Mouse (Mus musculus) stomach, postnatal 0 days (tissue): Measurements from ENCODE around the gene Slc30a7. TPM values are rescaled to one million over a fixed set of nuclear protein-coding genes. Genes with fewer than 3 reads are reported as not detected.
A peak's percentile ranks its signal among the peaks of the same experiment; 100 is the strongest.

ENCODE experiments used
- ATAC-seq: fragments of 200-750 bp; cut with Nextera tagmentation; 2 replicates; pipeline ENCODE4 v1.8.0; 2017; ENCODE audit not compliant: low FRiP score, low TSS enrichment
- DNase-seq: peaks from one replicate; pipeline ENCODE4 v3.0.0-alpha.2; 2016; ENCODE audit warnings: low spot score
- H3K27ac ChIP-seq: fragments of 300-500 bp; sonication (generic); replicated peaks from 2 replicates; pipeline ENCODE4 v1.5.1; 2014; ENCODE audit warnings: mild to moderate bottlenecking, control low read depth
- H3K27me3 ChIP-seq: fragments of 300-500 bp; sonication (generic); 2 replicates; pipeline ENCODE4 v1.6.1; 2014; ENCODE audit warnings: low read length; ENCODE audit not compliant: control insufficient read depth, insufficient read depth
- H3K36me3 ChIP-seq: fragments of 300-500 bp; sonication (generic); 2 replicates; pipeline ENCODE4 v1.6.1; 2014; ENCODE audit warnings: low read length, mixed read lengths; ENCODE audit not compliant: control insufficient read depth, insufficient read depth
- H3K4me1 ChIP-seq: fragments of 300-500 bp; sonication (generic); replicated peaks from 2 replicates; pipeline ENCODE4 v1.6.1; 2014; ENCODE audit warnings: antibody characterized with exemption; ENCODE audit not compliant: control insufficient read depth, insufficient read depth
- H3K4me2 ChIP-seq: fragments of 300-500 bp; sonication (generic); replicated peaks from 2 replicates; pipeline ENCODE4 v1.6.1; 2014; ENCODE audit warnings: low read depth, mild to moderate bottlenecking, control low read depth, moderate library complexity
- H3K4me3 ChIP-seq: fragments of 300-500 bp; sonication (generic); 2 replicates; pipeline ENCODE4 v1.5.1; 2014; ENCODE audit warnings: low read depth, low read length, control low read depth
- H3K9ac ChIP-seq: fragments of 300-500 bp; sonication (generic); 2 replicates; pipeline ENCODE4 v1.6.1; 2014; ENCODE audit warnings: mild to moderate bottlenecking, low read length, control low read depth, mixed read lengths
- H3K9me3 ChIP-seq: fragments of 300-500 bp; sonication (generic); 2 replicates; pipeline ENCODE4 v1.6.1; 2016; ENCODE audit warnings: low read length; ENCODE audit not compliant: control insufficient read depth
- CTCF ChIP-seq: IDR thresholded peaks from 2 replicates; pipeline ENCODE4 v1.5.1; 2016; ENCODE audit warnings: antibody characterized with exemption, low read depth, mild to moderate bottlenecking, moderate library complexity
- EP300 ChIP-seq: optimal IDR thresholded peaks from 2 replicates; pipeline ENCODE3; 2016; ENCODE audit warnings: antibody characterized with exemption
- WGBS: fragments of 180-500 bp; shearing (Covaris S2); extraction: QIAGEN DNeasy Blood & Tissue Kit; methylation state at CpG from one replicate; pipeline ENCODE4 v1.1.7; 2014; 5-methylcytosine and 5-hydroxymethylcytosine counted together
- polyA plus RNA-seq: library from polyadenylated mRNA; unstranded; fragments of >200 nt; fragmentation: Nextera tagmentation; extraction: Ambion mirVana; gene quantifications from 2 replicates; pipeline ENCODE4 v1.2.1, GENCODE M21; 2015

Slc30a7 gene
- polyA plus RNA-seq, 1 experiment from 2014 or later: 37.7 TPM

GRCm38 (mm10) chr3:116006284-116006977, 775 bp downstream of the Slc30a7 start:
- Histone ChIP-seq H3K9me3 (no peaks in the 10 kb centered on the region), H3K36me3 (peaks cover 2% of the 10 kb centered on the region; the same call in 1 of the 2 replicates), H3K27ac (peak overlapping the region; percentile 93), H3K9ac (peak overlapping the region; percentile 77), H3K4me1 (no peaks in the 10 kb centered on the region), H3K27me3 (no peaks in the 10 kb centered on the region), H3K4me3 (peak overlapping the region; percentile 83), H3K4me2 (peak overlapping the region; percentile 99)
- no peak for TF ChIP-seq CTCF
- TF ChIP-seq EP300: no peak
- peak; percentile 56 for DNase-seq
- WGBS: 6% methylated on average over 12 of the region's 12 CpGs
- ATAC-seq: peak; percentile 65

GRCm38 (mm10) chr3:115996929-115997328, 10.3 kb downstream of the Slc30a7 start:
- DNase-seq (no peak), ATAC-seq (no peak)
- H3K4me2 ChIP-seq: no peak overlapping the region
- H3K27me3 ChIP-seq: no peaks in the 10 kb centered on the region
- no peak overlapping the region for H3K4me3 ChIP-seq
- no peak overlapping the region for H3K9ac ChIP-seq
- H3K4me1 ChIP-seq: no peaks in the 10 kb centered on the region
- no peak overlapping the region for H3K27ac ChIP-seq
- WGBS: 72% methylated on average over 5 of the region's 5 CpGs
- no peaks in the 10 kb centered on the region for H3K9me3 ChIP-seq
- TF ChIP-seq EP300 (no peak), CTCF (no peak)
- H3K36me3 ChIP-seq: peaks cover 9% of the 10 kb centered on the region; the same call in 1 of the 2 replicates

- WGBS: 65% methylated on average over 10 of the region's 10 CpGs
- Histone ChIP-seq H3K27ac (no peak overlapping the region), H3K36me3 (peaks cover 3% of the 10 kb centered on the region; the same call in 1 of the 2 replicates), H3K4me2 (no peak overlapping the region), H3K4me3 (no peak overlapping the region), H3K9ac (no peak overlapping the region), H3K4me1 (no peaks in the 10 kb centered on the region), H3K27me3 (no peaks in the 10 kb centered on the region), H3K9me3 (no peaks in the 10 kb centered on the region)
- TF ChIP-seq EP300: no peak
- TF ChIP-seq CTCF: no peak
- DNase-seq (peak; percentile 19), ATAC-seq (peak; percentile 63)
These were observed 14.2 kb downstream of the Slc30a7 start for GRCm38 (mm10) chr3:115993025-115993424.

GRCm38 (mm10) chr3:115992588-115992987, 14.6 kb downstream of the Slc30a7 start:
- WGBS: 63% methylated on average over 4 of the region's 4 CpGs
- Histone ChIP-seq H3K27me3 (no peaks in the 10 kb centered on the region), H3K36me3 (peaks cover 2% of the 10 kb centered on the region; the same call in 1 of the 2 replicates), H3K27ac (no peak overlapping the region), H3K9ac (no peak overlapping the region), H3K9me3 (no peaks in the 10 kb centered on the region), H3K4me2 (no peak overlapping the region), H3K4me3 (no peak overlapping the region), H3K4me1 (no peaks in the 10 kb centered on the region)
- no peak for TF ChIP-seq CTCF
- no peak for TF ChIP-seq EP300
- ATAC-seq: no peak
- DNase-seq: no peak

GRCm38 (mm10) chr3:115992103-115992502, 15.1 kb downstream of the Slc30a7 start:
- WGBS: 43% methylated on average over 4 of the region's 4 CpGs
- no peaks in the 10 kb centered on the region for H3K27me3 ChIP-seq
- peak; percentile 26 for DNase-seq
- H3K4me3 ChIP-seq: no peak overlapping the region
- H3K4me2 ChIP-seq: no peak overlapping the region
- H3K36me3 ChIP-seq: peaks cover 2% of the 10 kb centered on the region; the same call in 1 of the 2 replicates
- no peaks in the 10 kb centered on the region for H3K9me3 ChIP-seq
- ATAC-seq: no peak
- H3K9ac ChIP-seq: no peak overlapping the region
- H3K27ac ChIP-seq: no peak overlapping the region
- H3K4me1 ChIP-seq: no peaks in the 10 kb centered on the region
- TF ChIP-seq EP300 (no peak), CTCF (no peak)

GRCm38 (mm10) chr3:115985183-115985892, 21.9 kb downstream of the Slc30a7 start:
- Histone ChIP-seq H3K4me1 (no peaks in the 10 kb centered on the region), H3K9me3 (no peaks in the 10 kb centered on the region), H3K27me3 (no peaks in the 10 kb centered on the region), H3K36me3 (peaks cover 14% of the 10 kb centered on the region; the same call in 1 of the 2 replicates), H3K4me2 (no peak overlapping the region), H3K4me3 (no peak overlapping the region), H3K9ac (no peak overlapping the region), H3K27ac (peak overlapping the region; percentile 35; the same call in 1 of the 2 replicates)
- ATAC-seq: no peak
- TF ChIP-seq EP300 (no peak), CTCF (no peak)
- WGBS: 60% methylated on average over 9 of the region's 9 CpGs
- no peak for DNase-seq
